Mouse (Mus musculus): ENCODE results near the gene Klc3.
A peak's percentile ranks its signal among the peaks of the same experiment; 100 is the strongest.

Gene Klc3

GRCm38 (mm10) chr7:19403731-19404296, at the start of gene Klc3:
TSS of gene Klc3 (minus strand) at chr7:19404104.
- DNase-seq = peak; percentile 84

GRCm38 (mm10) chr7:19449165-19449564, 45.3 kb upstream of the Klc3 start:
- DNase-seq = no peak

GRCm38 (mm10) chr7:19447689-19448088, 43.8 kb upstream of the Klc3 start:
- DNase-seq = no peak

- no peak for DNase-seq
Observed at GRCm38 (mm10) chr7:19444801-19445200, 40.9 kb upstream of the Klc3 start.

- peak; percentile 93 for DNase-seq
Observed at GRCm38 (mm10) chr7:19443344-19443743, 39.4 kb upstream of the Klc3 start.

GRCm38 (mm10) chr7:19441448-19442091, 37.7 kb upstream of the Klc3 start:
- no peak for DNase-seq

- no peak for DNase-seq
Observed at GRCm38 (mm10) chr7:19437048-19437447, 33.1 kb upstream of the Klc3 start.

GRCm38 (mm10) chr7:19436276-19436675, 32.4 kb upstream of the Klc3 start:
- DNase-seq = no peak

GRCm38 (mm10) chr7:19432475-19432874, 28.6 kb upstream of the Klc3 start:
- no peak for DNase-seq

- DNase-seq = no peak
Observed at GRCm38 (mm10) chr7:19430402-19430801, 26.5 kb upstream of the Klc3 start.

GRCm38 (mm10) chr7:19429726-19430125, 25.8 kb upstream of the Klc3 start:
- DNase-seq = no peak

- DNase-seq = no peak
Observed at GRCm38 (mm10) chr7:19427999-19428650, 24.2 kb upstream of the Klc3 start.

GRCm38 (mm10) chr7:19426888-19427287, 23.0 kb upstream of the Klc3 start:
- DNase-seq = no peak

GRCm38 (mm10) chr7:19426349-19426748, 22.4 kb upstream of the Klc3 start:
- no peak for DNase-seq

GRCm38 (mm10) chr7:19424051-19424450, 20.1 kb upstream of the Klc3 start:
- no peak for DNase-seq

- DNase-seq = no peak
Observed at GRCm38 (mm10) chr7:19423083-19423482, 19.2 kb upstream of the Klc3 start.

- DNase-seq = peak; percentile 93
Observed at GRCm38 (mm10) chr7:19420821-19421636, 17.1 kb upstream of the Klc3 start.

- DNase-seq = no peak
Observed at GRCm38 (mm10) chr7:19420121-19420520, 16.2 kb upstream of the Klc3 start.

GRCm38 (mm10) chr7:19416590-19416989, 12.7 kb upstream of the Klc3 start:
- DNase-seq = no peak

GRCm38 (mm10) chr7:19413525-19413924, 9.6 kb upstream of the Klc3 start:
- DNase-seq = no peak

GRCm38 (mm10) chr7:19411783-19412182, 7.9 kb upstream of the Klc3 start:
- DNase-seq = no peak

GRCm38 (mm10) chr7:19410766-19411344, 7.0 kb upstream of the Klc3 start:
- no peak for DNase-seq

- DNase-seq = no peak
Observed at GRCm38 (mm10) chr7:19409753-19410152, 5.8 kb upstream of the Klc3 start.

Measured in kidney, postnatal 10 days (tissue).